In genomic region chr10:12865201-12865600, GRCm38 (mm10) we compare ENCODE assay signal across 25 mouse cellular contexts. TPM values are rescaled to one million over a fixed set of nuclear protein-coding genes. Genes with fewer than 3 reads are reported as not detected.
A peak's percentile ranks its signal among the peaks of the same experiment; 100 is the strongest.
DNase-seq lines count a peak whose midpoint lies in the region; ATAC-seq and TF ChIP-seq lines count a peak whose summit lies in the region.
"Had no signal": no experiment of that assay in that cellular context is flagged by ENCODE, and none has a peak within 500 bp of the region (broad histone marks: within the 10 kb centered on the region; RNA-seq: fewer than 3 reads in every experiment).

No protein-coding gene starts in this region.

- H3K9ac ChIP-seq in lung, postnatal 0 days (replicated peaks; ENCODE audit: low read depth), result no peak overlapping the region
- H3K9ac ChIP-seq: embryonic facial prominence, embryonic 15.5 days; forebrain, embryonic 15.5 days; heart, embryonic 15.5 days; hindbrain, embryonic 14.5 days; neural tube, embryonic 15.5 days had no signal

- 0 out of 2 replicates have a peak, but pooled peaks cover 2% of the 10 kb centered on the region for H3K4me1 ChIP-seq in lung, postnatal 0 days (ENCODE audit: insufficient read depth, low read depth, low read length)

- 56% methylated on average over 6 of the region's 6 CpGs for WGBS in lung, postnatal 0 days

- H3K4me3 ChIP-seq in lung, postnatal 0 days (ENCODE audit: low read depth, low read length), result no peak overlapping the region
- H3K4me3 ChIP-seq: embryonic facial prominence, embryonic 15.5 days; forebrain, embryonic 15.5 days; heart, adult 2 months; heart, embryonic 15.5 days; layer of hippocampus, adult 2 months; neural tube, embryonic 15.5 days had no signal

- H3K27ac ChIP-seq in lung, postnatal 0 days (ENCODE audit: low read length), result no peak overlapping the region
- H3K27ac ChIP-seq: embryonic facial prominence, embryonic 15.5 days; forebrain, embryonic 15.5 days; heart, adult 2 months; heart, embryonic 15.5 days; hindbrain, embryonic 14.5 days; layer of hippocampus, adult 2 months; neural tube, embryonic 15.5 days had no signal

- TF ChIP-seq EP300 in lung, postnatal 0 days (IDR thresholded peaks at IDR 0.05), result no peak

- H3K36me3 ChIP-seq in lung, postnatal 0 days (ENCODE audit: insufficient read depth, low read length), result no peaks in the 10 kb centered on the region
- H3K36me3 ChIP-seq: forebrain, embryonic 15.5 days; neural tube, embryonic 15.5 days had no signal

- H3K4me2 ChIP-seq in lung, postnatal 0 days (replicated peaks; ENCODE audit: low read depth, low read length), result no peak overlapping the region
- H3K4me2 ChIP-seq: embryonic facial prominence, embryonic 15.5 days; forebrain, embryonic 15.5 days; heart, embryonic 15.5 days; hindbrain, embryonic 14.5 days; midbrain, embryonic 11.5 days; neural tube, embryonic 15.5 days had no signal

- peak; percentile 29 for DNase-seq in gastrocnemius, postnatal 10 days
- DNase-seq in gastrocnemius, adult 18-20 months (ENCODE audit: low spot score), result no peak
- peak; percentile 24 for DNase-seq in lung, postnatal 0 days (ENCODE audit: low spot score)
- DNase-seq in lung, postnatal 4 days, result no peak
- DNase-seq in adipocyte (ENCODE audit: low spot score), result peak; percentile 26
- DNase-seq in lung, postnatal 36 days, result peak; percentile 41
- DNase-seq in frontal cortex, postnatal 10 days (ENCODE audit: low spot score in 2 of 2), result no peak
- DNase-seq: cerebellum, adult 8-10 months; gastrocnemius, postnatal 25 days; heart, adult 2 months; heart, postnatal 36 days; kidney, adult 18-20 months; kidney, postnatal 14 days; right cerebral cortex, adult 18-20 months; right cerebral cortex, postnatal 4 days; thymus, adult 2 months had no signal

- no peak for ATAC-seq in lung, postnatal 0 days
- ATAC-seq: activated CD4-positive, CD25-positive, alpha-beta regulatory T cell, adult 4 months; forebrain, embryonic 15.5 days; inflammation-experienced regulatory T-cells, adult 6 months had no signal

- no peak for TF ChIP-seq CTCF in lung, postnatal 0 days (IDR thresholded peaks at IDR 0.05)

- H3K9me3 ChIP-seq in lung, postnatal 0 days (ENCODE audit: low read length), result no peaks in the 10 kb centered on the region
- H3K9me3 ChIP-seq: embryonic facial prominence, embryonic 15.5 days; forebrain, embryonic 15.5 days; heart, embryonic 15.5 days; neural tube, embryonic 15.5 days had no signal

- no peaks in the 10 kb centered on the region for H3K27me3 ChIP-seq in lung, postnatal 0 days (replicated peaks; ENCODE audit: insufficient read depth, low read length)
- H3K27me3 ChIP-seq: embryonic facial prominence, embryonic 15.5 days; forebrain, embryonic 15.5 days; heart, embryonic 15.5 days had no signal

RNA-seq across cellular contexts. Expression of gene Utrn, which starts 4.0 kb away (rescaled TPM):
- total RNA-seq in gastrocnemius, postnatal 10 days (2021), result 10 to 100 TPM; 60.0 to 71.8 TPM
- 10 to 100 TPM; 17.6 to 20.4 TPM for total RNA-seq in gastrocnemius, adult 18-20 months (2021)
- polyA plus RNA-seq in lung, postnatal 0 days (2015; fragmentation: Nextera tagmentation; extraction: Ambion mirVana), result 88.4 and 107 TPM in 2 replicates

Comparison
In these comparisons a context has a peak if more than half of its experiments do, and no peak if none do; other contexts are left out.
1. DNase-seq: peak in gastrocnemius, postnatal 10 days (single experiment), lung, postnatal 0 days (single experiment), adipocyte (single experiment) and lung, postnatal 36 days (single experiment); none in gastrocnemius, adult 18-20 months (single experiment), lung, postnatal 4 days (0 of 2) and frontal cortex, postnatal 10 days (0 of 2).